Comparison of ENCODE assay signal across 19 mouse cellular contexts in genomic region chr9:67214191-67214985, GRCm38 (mm10).
A peak's percentile ranks its signal among the peaks of the same experiment; 100 is the strongest.
DNase-seq lines count a peak whose midpoint lies in the region; ATAC-seq and TF ChIP-seq lines count a peak whose summit lies in the region.
"Had no signal": no experiment of that assay in that cellular context is flagged by ENCODE, and none has a peak within 500 bp of the region (broad histone marks: within the 10 kb centered on the region; RNA-seq: fewer than 3 reads in every experiment).

No protein-coding gene starts in this region.

- H3K4me3 ChIP-seq in heart, embryonic 10.5 days = no peak overlapping the region
- no peak overlapping the region for H3K4me3 ChIP-seq in lung, embryonic 14.5 days (ENCODE audit: low read depth, low read length)
- H3K4me3 ChIP-seq in limb, embryonic 12.5 days (replicated peaks) = no peak overlapping the region
- H3K4me3 ChIP-seq: embryonic facial prominence, embryonic 15.5 days; liver, embryonic 12.5 days; midbrain, embryonic 12.5 days; neural tube, embryonic 15.5 days had no signal

- H3K4me2 ChIP-seq in lung, embryonic 14.5 days = no peak overlapping the region
- H3K4me2 ChIP-seq in limb, embryonic 12.5 days = no peak overlapping the region
- H3K4me2 ChIP-seq: liver, embryonic 12.5 days; midbrain, embryonic 12.5 days; neural tube, embryonic 15.5 days had no signal

- no peaks in the 10 kb centered on the region for H3K27me3 ChIP-seq in heart, embryonic 10.5 days (ENCODE audit: insufficient read depth, poor library complexity, severe bottlenecking)
- no peaks in the 10 kb centered on the region for H3K27me3 ChIP-seq in lung, embryonic 14.5 days (ENCODE audit: insufficient read depth, low read length)
- no peaks in the 10 kb centered on the region for H3K27me3 ChIP-seq in limb, embryonic 12.5 days
- H3K27me3 ChIP-seq: embryonic facial prominence, embryonic 15.5 days; liver, embryonic 12.5 days; midbrain, embryonic 12.5 days; neural tube, embryonic 15.5 days had no signal

- peak overlapping the region; percentile 72 for H3K27ac ChIP-seq in heart, embryonic 10.5 days
- no peak overlapping the region for H3K27ac ChIP-seq in lung, embryonic 14.5 days (ENCODE audit: low read depth)
- peak overlapping the region; percentile 50; the same call in 1 of the 2 replicates for H3K27ac ChIP-seq in limb, embryonic 12.5 days
- H3K27ac ChIP-seq: embryonic facial prominence, embryonic 15.5 days; liver, embryonic 12.5 days; midbrain, embryonic 12.5 days; neural tube, embryonic 15.5 days had no signal

- no peak for TF ChIP-seq CTCF in lung, embryonic 14.5 days (IDR thresholded peaks at IDR 0.05; ENCODE audit: low read depth)

- 68% methylated on average over 3 of the region's 3 CpGs for WGBS in heart, embryonic 10.5 days
- WGBS in lung, embryonic 14.5 days = 58% methylated on average over 3 of the region's 3 CpGs
- 77% methylated on average over 3 of the region's 3 CpGs for WGBS in limb, embryonic 12.5 days

- ATAC-seq in lung, embryonic 14.5 days (ENCODE audit: insufficient read depth) = 0 out of 2 replicates have a peak, but pooled peaks have one; percentile 55
- no peak for ATAC-seq in limb, embryonic 12.5 days (ENCODE audit: insufficient number of reproducible peaks, insufficient read depth, low FRiP score, low TSS enrichment, low read depth)
- ATAC-seq: activated CD4-positive, CD25-positive, alpha-beta regulatory T cell, adult 4 months; hindbrain, embryonic 16.5 days; liver, embryonic 12.5 days had no signal

- peaks cover 11% of the 10 kb centered on the region for H3K36me3 ChIP-seq in heart, embryonic 10.5 days
- H3K36me3 ChIP-seq in lung, embryonic 14.5 days (ENCODE audit: insufficient read depth) = no peaks in the 10 kb centered on the region
- H3K36me3 ChIP-seq in limb, embryonic 12.5 days = peaks cover 9% of the 10 kb centered on the region
- H3K36me3 ChIP-seq: liver, embryonic 12.5 days; midbrain, embryonic 12.5 days had no signal

- peaks cover 46% of the 10 kb centered on the region for H3K4me1 ChIP-seq in heart, embryonic 10.5 days
- H3K4me1 ChIP-seq in lung, embryonic 14.5 days (ENCODE audit: insufficient read depth) = no peaks in the 10 kb centered on the region
- peaks cover 13% of the 10 kb centered on the region for H3K4me1 ChIP-seq in limb, embryonic 12.5 days (replicated peaks)
- H3K4me1 ChIP-seq: liver, embryonic 12.5 days; neural tube, embryonic 15.5 days had no signal

- no peak overlapping the region for H3K9ac ChIP-seq in lung, embryonic 14.5 days
- no peak overlapping the region for H3K9ac ChIP-seq in limb, embryonic 12.5 days (replicated peaks)
- H3K9ac ChIP-seq: embryonic facial prominence, embryonic 15.5 days; liver, embryonic 12.5 days; midbrain, embryonic 12.5 days; neural tube, embryonic 15.5 days had no signal

- no peaks in the 10 kb centered on the region for H3K9me3 ChIP-seq in heart, embryonic 10.5 days
- no peaks in the 10 kb centered on the region for H3K9me3 ChIP-seq in lung, embryonic 14.5 days (ENCODE audit: low read depth, low read length)
- no peaks in the 10 kb centered on the region for H3K9me3 ChIP-seq in limb, embryonic 12.5 days
- H3K9me3 ChIP-seq: embryonic facial prominence, embryonic 15.5 days; liver, embryonic 12.5 days; midbrain, embryonic 12.5 days; neural tube, embryonic 15.5 days had no signal

- no peak for DNase-seq in heart, embryonic 10.5 days (ENCODE audit: low spot score)
- DNase-seq in heart, postnatal 4 days = no peak
- DNase-seq in lung, embryonic 14.5 days = peak; percentile 18
- no peak for DNase-seq in lung, postnatal 10 days
- DNase-seq in NIH3T3 (ENCODE audit: low read depth) = peak; percentile 77
- no peak for DNase-seq in frontal cortex, adult 2 months (ENCODE audit: extremely low spot score in 1 of 2, low spot score in 1 of 2)
- DNase-seq in kidney, postnatal 14 days = no peak
- DNase-seq: adrenal gland, adult 8-10 months; cerebellum, adult 11-12 months; cerebellum, postnatal 25 days; kidney, adult 18-20 months; lung, adult 18-20 months had no signal

Comparison
In these comparisons a context has a peak if more than half of its experiments do, and no peak if none do; other contexts are left out.
1. DNase-seq: peak in lung, embryonic 14.5 days (single experiment) and NIH3T3 (single experiment); none in heart, embryonic 10.5 days (single experiment), heart, postnatal 4 days (single experiment), lung, postnatal 10 days (single experiment), frontal cortex, adult 2 months (0 of 2) and kidney, postnatal 14 days (single experiment).